In genomic region chr2:9884533-9885216, GRCm38 (mm10) we compare ENCODE assay signal across 8 mouse cellular contexts. TPM values are rescaled to one million over a fixed set of nuclear protein-coding genes. Genes with fewer than 3 reads are reported as not detected.
A peak's percentile ranks its signal among the peaks of the same experiment; 100 is the strongest.
DNase-seq lines count a peak whose midpoint lies in the region; ATAC-seq and TF ChIP-seq lines count a peak whose summit lies in the region.

No protein-coding gene starts in this region.

- ATAC-seq in heart, postnatal 0 days (ENCODE audit: insufficient read depth, low read depth): no peak
- no peak for ATAC-seq in intestine, embryonic 15.5 days
- ATAC-seq in midbrain, embryonic 16.5 days: no peak

- no peak for TF ChIP-seq CTCF in heart, postnatal 0 days (IDR thresholded peaks at IDR 0.05; ENCODE audit: low read depth)

- no peaks in the 10 kb centered on the region for H3K36me3 ChIP-seq in heart, postnatal 0 days (replicated peaks; ENCODE audit: control insufficient read depth, insufficient read depth, low read length)
- H3K36me3 ChIP-seq in embryonic facial prominence, embryonic 10.5 days (replicated peaks): no peaks in the 10 kb centered on the region
- H3K36me3 ChIP-seq in intestine, embryonic 15.5 days: no peaks in the 10 kb centered on the region
- no peaks in the 10 kb centered on the region for H3K36me3 ChIP-seq in midbrain, embryonic 16.5 days (ENCODE audit: control insufficient read depth, insufficient read depth, low read length)

- no peak overlapping the region for H3K9ac ChIP-seq in heart, postnatal 0 days (replicated peaks; ENCODE audit: low read depth, low read length)
- H3K9ac ChIP-seq in intestine, embryonic 15.5 days: no peak overlapping the region
- H3K9ac ChIP-seq in midbrain, embryonic 16.5 days (ENCODE audit: low read depth, low read length): peak overlapping the region; percentile 53

- H3K27ac ChIP-seq in heart, postnatal 0 days (ENCODE audit: low read depth): no peak overlapping the region
- no peak overlapping the region for H3K27ac ChIP-seq in embryonic facial prominence, embryonic 10.5 days (replicated peaks)
- H3K27ac ChIP-seq in intestine, embryonic 15.5 days: no peak overlapping the region
- H3K27ac ChIP-seq in midbrain, embryonic 16.5 days (ENCODE audit: low read length): peak overlapping the region; percentile 85

- 13% methylated on average over 15 of the region's 15 CpGs for WGBS in heart, postnatal 0 days
- 2% methylated on average over 15 of the region's 15 CpGs for WGBS in embryonic facial prominence, embryonic 10.5 days
- WGBS in intestine, embryonic 15.5 days: 4% methylated on average over 15 of the region's 15 CpGs
- WGBS in midbrain, embryonic 16.5 days: 2% methylated on average over 15 of the region's 15 CpGs

- H3K4me2 ChIP-seq in heart, postnatal 0 days (ENCODE audit: low read depth, low read length): peak overlapping the region; percentile 67
- H3K4me2 ChIP-seq in intestine, embryonic 15.5 days (replicated peaks): peak overlapping the region; percentile 19; the same call in 1 of the 2 replicates
- H3K4me2 ChIP-seq in midbrain, embryonic 16.5 days (ENCODE audit: low read length): peak overlapping the region; percentile 68

- TF ChIP-seq EP300 in heart, postnatal 0 days (IDR thresholded peaks at IDR 0.05; ENCODE audit: low read depth): no peak

- no peak for DNase-seq in heart, postnatal 0 days (ENCODE audit: low spot score)
- DNase-seq in heart, adult 8-10 months (ENCODE audit: low spot score): no peak
- peak; percentile 53 for DNase-seq in embryonic facial prominence, embryonic 10.5 days (ENCODE audit: low spot score)
- no peak for DNase-seq in frontal cortex, postnatal 36 days (ENCODE audit: low spot score in 2 of 2)
- DNase-seq in c-Kit-positive CD71-positive TER-119-positive erythroid progenitor cells, embryonic 14.5 days (ENCODE audit: low spot score): no peak
- DNase-seq in spleen, adult 18-20 months: no peak

- H3K4me1 ChIP-seq in heart, postnatal 0 days (ENCODE audit: control insufficient read depth, insufficient read depth): peaks cover 20% of the 10 kb centered on the region; the same call in 1 of the 2 replicates
- H3K4me1 ChIP-seq in embryonic facial prominence, embryonic 10.5 days: peaks cover 68% of the 10 kb centered on the region
- peaks cover 31% of the 10 kb centered on the region for H3K4me1 ChIP-seq in intestine, embryonic 15.5 days (replicated peaks)
- peaks cover 9% of the 10 kb centered on the region for H3K4me1 ChIP-seq in midbrain, embryonic 16.5 days (ENCODE audit: control insufficient read depth, insufficient read depth, low read length)

- H3K4me3 ChIP-seq in heart, postnatal 0 days (ENCODE audit: low read depth, low read length): peak overlapping the region; percentile 46; the same call in 1 of the 2 replicates
- peak overlapping the region; percentile 63 for H3K4me3 ChIP-seq in embryonic facial prominence, embryonic 10.5 days
- H3K4me3 ChIP-seq in intestine, embryonic 15.5 days (replicated peaks): no peak overlapping the region
- H3K4me3 ChIP-seq in midbrain, embryonic 16.5 days (ENCODE audit: low read depth, low read length): peak overlapping the region; percentile 47

- peaks cover 98% of the 10 kb centered on the region for H3K27me3 ChIP-seq in heart, postnatal 0 days (ENCODE audit: control insufficient read depth, insufficient read depth, low read length)
- H3K27me3 ChIP-seq in embryonic facial prominence, embryonic 10.5 days (replicated peaks; ENCODE audit: low read depth, poor library complexity, severe bottlenecking): peaks cover 100% of the 10 kb centered on the region
- H3K27me3 ChIP-seq in intestine, embryonic 15.5 days (replicated peaks): peaks cover 88% of the 10 kb centered on the region
- H3K27me3 ChIP-seq in midbrain, embryonic 16.5 days (ENCODE audit: control insufficient read depth, insufficient read depth, low read depth, low read length): peaks cover 25% of the 10 kb centered on the region

- no peaks in the 10 kb centered on the region for H3K9me3 ChIP-seq in heart, postnatal 0 days (replicated peaks; ENCODE audit: control insufficient read depth, low read length)
- no peaks in the 10 kb centered on the region for H3K9me3 ChIP-seq in embryonic facial prominence, embryonic 10.5 days
- no peaks in the 10 kb centered on the region for H3K9me3 ChIP-seq in intestine, embryonic 15.5 days
- H3K9me3 ChIP-seq in midbrain, embryonic 16.5 days (replicated peaks; ENCODE audit: control insufficient read depth, low read length, poor library complexity, severe bottlenecking): no peaks in the 10 kb centered on the region

RNA-seq across cellular contexts. Expression of gene 4930412O13Rik, which starts 3.6 kb away (rescaled TPM):
- not detected in 2 replicates for total RNA-seq in heart, postnatal 0 days (2014; rRNA removed; ENCODE audit: low replicate concordance)
- not detected in 2 replicates for polyA plus RNA-seq in heart, postnatal 0 days (2015; fragmentation: Nextera tagmentation; extraction: Ambion mirVana)
- total RNA-seq in heart, adult 8-10 months (2022): not detected
- polyA plus RNA-seq in embryonic facial prominence, embryonic 10.5 days (2016; fragmentation: Nextera tagmentation; extraction: Ambion mirVana): 2.3 TPM in 2 replicates
- polyA plus RNA-seq in intestine, embryonic 15.5 days (2015; fragmentation: Nextera tagmentation; extraction: Ambion mirVana): not detected in 2 replicates
- polyA plus RNA-seq in midbrain, embryonic 16.5 days (2015; fragmentation: Nextera tagmentation; extraction: Ambion mirVana): 1.1 and 1.6 TPM in 2 replicates

RNA-seq across cellular contexts. Expression of gene 9230102O04Rik, which starts 4.7 kb away (rescaled TPM):
- total RNA-seq in heart, postnatal 0 days (2014; rRNA removed; ENCODE audit: low replicate concordance): not detected in 2 replicates
- not detected in 2 replicates for polyA plus RNA-seq in heart, postnatal 0 days (2015; fragmentation: Nextera tagmentation; extraction: Ambion mirVana)
- total RNA-seq in heart, adult 8-10 months (2022): not detected
- polyA plus RNA-seq in embryonic facial prominence, embryonic 10.5 days (2016; fragmentation: Nextera tagmentation; extraction: Ambion mirVana): 0.82 TPM in 1 of 2 replicates, not detected in the other
- polyA plus RNA-seq in intestine, embryonic 15.5 days (2015; fragmentation: Nextera tagmentation; extraction: Ambion mirVana): not detected in 2 replicates
- polyA plus RNA-seq in midbrain, embryonic 16.5 days (2015; fragmentation: Nextera tagmentation; extraction: Ambion mirVana): 2.3 and 4.0 TPM in 2 replicates

RNA-seq across cellular contexts. Expression of gene Gata3, which starts 5.2 kb away (rescaled TPM):
- 0.89 TPM in 1 of 2 replicates, not detected in the other for total RNA-seq in heart, postnatal 0 days (2014; rRNA removed; ENCODE audit: low replicate concordance)
- 0.83 and 0.93 TPM in 2 replicates for polyA plus RNA-seq in heart, postnatal 0 days (2015; fragmentation: Nextera tagmentation; extraction: Ambion mirVana)
- total RNA-seq in heart, adult 8-10 months (2022): 1 to 10 TPM; 1.2 to 1.7 (median 1.3) TPM
- 24.5 and 29.1 TPM in 2 replicates for polyA plus RNA-seq in embryonic facial prominence, embryonic 10.5 days (2016; fragmentation: Nextera tagmentation; extraction: Ambion mirVana)
- 2.3 and 2.6 TPM in 2 replicates for polyA plus RNA-seq in intestine, embryonic 15.5 days (2015; fragmentation: Nextera tagmentation; extraction: Ambion mirVana)
- 84.5 and 92.5 TPM in 2 replicates for polyA plus RNA-seq in midbrain, embryonic 16.5 days (2015; fragmentation: Nextera tagmentation; extraction: Ambion mirVana)
